Mouse (Mus musculus) stomach, postnatal 0 days (tissue): Measurements from ENCODE around the gene Cmbl. TPM values are rescaled to one million over a fixed set of nuclear protein-coding genes. Genes with fewer than 3 reads are reported as not detected.
"Not testable (repeated sequence)": the region's sequence is repeated elsewhere in the genome, so short reads cannot be mapped to it uniquely, and the experiment has no call there.

Experiments
- ATAC-seq: fragments of 200-750 bp; cut with Nextera tagmentation; 2 replicates; pipeline ENCODE4 v1.8.0; 2017; ENCODE audit not compliant: low FRiP score, low TSS enrichment
- DNase-seq: peaks from one replicate; pipeline ENCODE4 v3.0.0-alpha.2; 2016; ENCODE audit warnings: low spot score
- H3K27ac ChIP-seq: fragments of 300-500 bp; sonication (generic); replicated peaks from 2 replicates; pipeline ENCODE4 v1.5.1; 2014; ENCODE audit warnings: mild to moderate bottlenecking, control low read depth
- H3K27me3 ChIP-seq: fragments of 300-500 bp; sonication (generic); 2 replicates; pipeline ENCODE4 v1.6.1; 2014; ENCODE audit warnings: low read length; ENCODE audit not compliant: control insufficient read depth, insufficient read depth
- H3K36me3 ChIP-seq: fragments of 300-500 bp; sonication (generic); 2 replicates; pipeline ENCODE4 v1.6.1; 2014; ENCODE audit warnings: low read length, mixed read lengths; ENCODE audit not compliant: control insufficient read depth, insufficient read depth
- H3K4me1 ChIP-seq: fragments of 300-500 bp; sonication (generic); replicated peaks from 2 replicates; pipeline ENCODE4 v1.6.1; 2014; ENCODE audit warnings: antibody characterized with exemption; ENCODE audit not compliant: control insufficient read depth, insufficient read depth
- H3K4me2 ChIP-seq: fragments of 300-500 bp; sonication (generic); replicated peaks from 2 replicates; pipeline ENCODE4 v1.6.1; 2014; ENCODE audit warnings: low read depth, mild to moderate bottlenecking, control low read depth, moderate library complexity
- H3K4me3 ChIP-seq: fragments of 300-500 bp; sonication (generic); 2 replicates; pipeline ENCODE4 v1.5.1; 2014; ENCODE audit warnings: low read depth, low read length, control low read depth
- H3K9ac ChIP-seq: fragments of 300-500 bp; sonication (generic); 2 replicates; pipeline ENCODE4 v1.6.1; 2014; ENCODE audit warnings: mild to moderate bottlenecking, low read length, control low read depth, mixed read lengths
- H3K9me3 ChIP-seq: fragments of 300-500 bp; sonication (generic); 2 replicates; pipeline ENCODE4 v1.6.1; 2016; ENCODE audit warnings: low read length; ENCODE audit not compliant: control insufficient read depth
- CTCF ChIP-seq: IDR thresholded peaks from 2 replicates; pipeline ENCODE4 v1.5.1; 2016; ENCODE audit warnings: antibody characterized with exemption, low read depth, mild to moderate bottlenecking, moderate library complexity
- EP300 ChIP-seq: optimal IDR thresholded peaks from 2 replicates; pipeline ENCODE3; 2016; ENCODE audit warnings: antibody characterized with exemption
- WGBS: fragments of 180-500 bp; shearing (Covaris S2); extraction: QIAGEN DNeasy Blood & Tissue Kit; methylation state at CpG from one replicate; pipeline ENCODE4 v1.1.7; 2014; 5-methylcytosine and 5-hydroxymethylcytosine counted together
- polyA plus RNA-seq: library from polyadenylated mRNA; unstranded; fragments of >200 nt; fragmentation: Nextera tagmentation; extraction: Ambion mirVana; gene quantifications from 2 replicates; pipeline ENCODE4 v1.2.1, GENCODE M21; 2015

Cmbl gene
- polyA plus RNA-seq, 1 experiment from 2014 or later, result 37.8 TPM

DNA sequence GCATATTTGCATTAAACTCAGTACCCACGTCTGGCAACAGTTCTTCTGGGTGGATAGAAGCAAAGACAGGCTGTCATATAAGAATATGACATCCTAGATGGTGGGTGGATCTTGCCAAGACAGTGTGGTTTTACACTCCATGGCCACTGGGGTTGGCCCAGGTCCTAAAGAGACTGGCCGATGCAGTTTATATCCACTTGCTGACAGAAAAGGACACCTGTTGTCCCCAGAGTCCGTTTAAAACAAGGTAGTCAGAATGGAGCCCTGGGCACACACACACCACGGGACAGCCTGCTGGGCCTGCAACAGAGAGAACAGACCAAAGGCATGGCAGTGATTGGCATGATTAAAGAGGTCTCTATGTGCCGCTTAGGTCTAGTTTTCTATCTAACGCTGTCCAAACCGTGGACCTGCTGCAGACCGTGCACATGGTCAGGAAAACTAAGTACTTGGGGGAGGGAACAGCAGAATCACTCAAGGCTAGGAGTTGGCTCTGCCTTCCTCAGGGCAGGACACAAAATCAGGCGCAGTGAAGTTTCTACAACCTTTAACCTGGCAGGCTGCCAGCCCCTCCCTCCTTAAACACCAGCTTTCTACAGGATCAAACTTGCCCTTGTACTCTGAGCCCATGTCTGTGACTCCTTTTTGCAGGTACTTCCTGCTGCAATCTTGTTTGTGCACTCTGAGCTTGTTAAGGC, 4.3 kb downstream of the Cmbl start:
- WGBS, result 39% methylated on average over 9 of the region's 9 CpGs
- no peaks in the 10 kb centered on the region for H3K36me3 ChIP-seq
- ATAC-seq, result peak; percentile 92
- 0 out of 2 replicates have a peak overlapping the region, but pooled peaks have one; percentile 23 for H3K9ac ChIP-seq
- peak; percentile 47 for TF ChIP-seq EP300
- peak; percentile 13; the same call in 1 of the 2 replicates for TF ChIP-seq CTCF
- H3K27ac ChIP-seq, result peak overlapping the region; percentile 86
- no peaks in the 10 kb centered on the region for H3K27me3 ChIP-seq
- H3K9me3 ChIP-seq, result no peaks in the 10 kb centered on the region
- peak; percentile 93 for DNase-seq
- peak overlapping the region; percentile 30 for H3K4me2 ChIP-seq
- no peak overlapping the region for H3K4me3 ChIP-seq
- H3K4me1 ChIP-seq, result peaks cover 8% of the 10 kb centered on the region

- no peak overlapping the region for H3K4me3 ChIP-seq
- no peaks in the 10 kb centered on the region for H3K36me3 ChIP-seq
- H3K4me2 ChIP-seq, result no peak overlapping the region
- H3K27me3 ChIP-seq, result no peaks in the 10 kb centered on the region
- no peak overlapping the region for H3K9ac ChIP-seq
- 88% methylated on average over 8 of the region's 8 CpGs for WGBS
- TF ChIP-seq CTCF (no peak), EP300 (no peak)
- ATAC-seq (no peak), DNase-seq (no peak)
- no peaks in the 10 kb centered on the region for H3K9me3 ChIP-seq
- peaks cover 8% of the 10 kb centered on the region for H3K4me1 ChIP-seq
- H3K27ac ChIP-seq, result peak overlapping the region; percentile 82
Measured at GRCm38 (mm10) chr15:31570959-31571358, 5.8 kb downstream of the Cmbl start.

DNA sequence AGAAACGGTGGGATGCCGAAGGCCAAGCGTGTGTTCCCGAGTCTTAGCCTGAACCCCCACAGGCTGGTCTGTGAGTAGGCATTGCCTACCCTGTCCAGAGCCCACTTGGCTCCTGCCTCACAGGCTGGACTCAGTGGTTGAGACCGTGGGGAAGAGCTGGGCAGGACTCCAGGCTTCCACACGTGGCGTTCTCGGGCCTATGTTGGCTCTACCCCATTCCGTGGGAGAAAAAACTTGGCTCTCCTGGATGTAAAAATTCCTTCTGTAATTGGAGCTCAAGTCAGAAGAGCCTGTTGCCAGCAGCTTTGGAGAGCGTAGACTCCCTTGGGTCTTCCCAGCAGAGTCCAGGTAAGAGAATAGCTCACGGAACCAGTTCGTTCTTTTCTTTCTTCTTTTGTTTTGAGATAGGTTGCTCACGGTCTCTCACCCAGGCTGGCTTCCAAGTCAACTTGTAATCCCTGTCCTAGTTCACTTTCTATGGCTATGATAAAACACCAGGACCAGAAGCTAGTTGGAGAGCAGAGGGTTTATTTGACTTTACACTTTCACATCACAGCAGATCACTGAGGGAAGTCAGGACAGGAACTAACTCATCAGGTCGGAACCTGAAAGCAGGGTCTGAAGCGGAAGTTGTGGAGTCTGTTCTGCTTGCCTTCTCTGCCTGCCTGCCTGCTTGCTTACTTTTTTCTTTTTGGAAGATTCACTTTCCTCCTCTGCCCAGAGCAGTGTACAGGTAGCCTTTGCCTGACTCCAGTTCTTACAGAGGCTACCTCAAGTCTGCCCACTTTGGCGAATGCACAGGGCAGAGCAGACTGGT, 6.9 kb downstream of the Cmbl start:
- DNase-seq, result peak; percentile 24
- Histone ChIP-seq H3K36me3 (no peaks in the 10 kb centered on the region), H3K9me3 (no peaks in the 10 kb centered on the region), H3K9ac (no peak overlapping the region), H3K4me1 (peaks cover 8% of the 10 kb centered on the region), H3K27me3 (no peaks in the 10 kb centered on the region), H3K27ac (0 out of 2 replicates have a peak overlapping the region, but pooled peaks have one; percentile 40), H3K4me3 (no peak overlapping the region), H3K4me2 (no peak overlapping the region)
- ATAC-seq, result no peak
- no peak for TF ChIP-seq EP300
- no peak for TF ChIP-seq CTCF
- WGBS, result 64% methylated on average over 16 of the region's 16 CpGs

- no peaks in the 10 kb centered on the region for H3K9me3 ChIP-seq
- no peaks in the 10 kb centered on the region for H3K27me3 ChIP-seq
- DNase-seq (no peak), ATAC-seq (no peak)
- TF ChIP-seq EP300 (no peak), CTCF (no peak)
- 87% methylated on average over 4 of the region's 4 CpGs for WGBS
- peaks cover 5% of the 10 kb centered on the region for H3K4me1 ChIP-seq
- H3K27ac ChIP-seq, result no peak overlapping the region
- H3K4me2 ChIP-seq, result no peak overlapping the region
- H3K36me3 ChIP-seq, result no peaks in the 10 kb centered on the region
- H3K9ac ChIP-seq, result no peak overlapping the region
- no peak overlapping the region for H3K4me3 ChIP-seq
Measured at GRCm38 (mm10) chr15:31573287-31573686, 8.1 kb downstream of the Cmbl start.

GRCm38 (mm10) chr15:31573692-31574091, 8.5 kb downstream of the Cmbl start:
- Histone ChIP-seq H3K36me3 (no peaks in the 10 kb centered on the region), H3K9me3 (no peaks in the 10 kb centered on the region), H3K27me3 (no peaks in the 10 kb centered on the region), H3K4me2 (no peak overlapping the region), H3K27ac (no peak overlapping the region), H3K4me3 (no peak overlapping the region), H3K9ac (no peak overlapping the region), H3K4me1 (peaks cover 4% of the 10 kb centered on the region)
- TF ChIP-seq CTCF (no peak), EP300 (no peak)
- ATAC-seq (no peak), DNase-seq (no peak)

DNA sequence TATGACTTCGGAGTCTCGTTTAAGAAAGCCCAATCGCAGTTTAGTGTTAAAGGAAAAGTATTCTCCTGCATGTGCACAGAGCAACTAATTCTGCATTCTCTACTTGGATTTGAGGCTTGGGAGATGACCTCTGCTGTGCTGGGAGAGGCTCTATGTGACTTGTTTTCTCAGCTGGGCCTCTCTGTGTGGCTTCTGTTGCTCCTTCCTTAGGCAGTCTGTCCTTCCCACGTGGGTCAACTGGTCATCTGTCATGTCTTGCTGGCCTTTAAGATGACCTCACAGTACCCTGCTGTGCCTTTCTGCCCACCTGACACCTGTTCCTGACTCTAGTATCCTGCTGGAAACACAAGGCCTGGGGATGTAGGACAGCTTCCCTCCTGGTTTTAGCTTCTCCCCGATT, 10.9 kb downstream of the Cmbl start:
- Histone ChIP-seq H3K27ac (no peak overlapping the region), H3K4me3 (no peak overlapping the region), H3K9me3 (no peaks in the 10 kb centered on the region), H3K4me2 (no peak overlapping the region), H3K9ac (no peak overlapping the region), H3K4me1 (peaks cover 3% of the 10 kb centered on the region; the same call in 1 of the 2 replicates), H3K36me3 (no peaks in the 10 kb centered on the region), H3K27me3 (no peaks in the 10 kb centered on the region)
- no peak for TF ChIP-seq EP300
- no peak for TF ChIP-seq CTCF
- no peak for DNase-seq
- ATAC-seq, result no peak
- WGBS, result 66% methylated on average over 5 of the region's 5 CpGs

GRCm38 (mm10) chr15:31581086-31581485, 15.9 kb downstream of the Cmbl start:
- H3K4me1 ChIP-seq, H3K9me3 ChIP-seq, DNase-seq, H3K4me2 ChIP-seq, H3K36me3 ChIP-seq, ATAC-seq, H3K27ac ChIP-seq, H3K4me3 ChIP-seq, H3K9ac ChIP-seq, H3K27me3 ChIP-seq: not testable (repeated sequence)
- WGBS, result 85% methylated on average over 2 of the region's 2 CpGs
